Mouse (Mus musculus): ENCODE measurements around the gene Wnt10b.
A peak's percentile ranks its signal among the peaks of the same experiment; 100 is the strongest.

Gene Wnt10b

GRCm38 (mm10) chr15:98796803-98797595 is 19.0 kb upstream of the Wnt10b start:
- no peak for DNase-seq (ENCODE audit: low read depth)

- no peak for DNase-seq (ENCODE audit: low read depth)
Observed at GRCm38 (mm10) chr15:98793141-98793698, 15.3 kb upstream of the Wnt10b start.

DNA sequence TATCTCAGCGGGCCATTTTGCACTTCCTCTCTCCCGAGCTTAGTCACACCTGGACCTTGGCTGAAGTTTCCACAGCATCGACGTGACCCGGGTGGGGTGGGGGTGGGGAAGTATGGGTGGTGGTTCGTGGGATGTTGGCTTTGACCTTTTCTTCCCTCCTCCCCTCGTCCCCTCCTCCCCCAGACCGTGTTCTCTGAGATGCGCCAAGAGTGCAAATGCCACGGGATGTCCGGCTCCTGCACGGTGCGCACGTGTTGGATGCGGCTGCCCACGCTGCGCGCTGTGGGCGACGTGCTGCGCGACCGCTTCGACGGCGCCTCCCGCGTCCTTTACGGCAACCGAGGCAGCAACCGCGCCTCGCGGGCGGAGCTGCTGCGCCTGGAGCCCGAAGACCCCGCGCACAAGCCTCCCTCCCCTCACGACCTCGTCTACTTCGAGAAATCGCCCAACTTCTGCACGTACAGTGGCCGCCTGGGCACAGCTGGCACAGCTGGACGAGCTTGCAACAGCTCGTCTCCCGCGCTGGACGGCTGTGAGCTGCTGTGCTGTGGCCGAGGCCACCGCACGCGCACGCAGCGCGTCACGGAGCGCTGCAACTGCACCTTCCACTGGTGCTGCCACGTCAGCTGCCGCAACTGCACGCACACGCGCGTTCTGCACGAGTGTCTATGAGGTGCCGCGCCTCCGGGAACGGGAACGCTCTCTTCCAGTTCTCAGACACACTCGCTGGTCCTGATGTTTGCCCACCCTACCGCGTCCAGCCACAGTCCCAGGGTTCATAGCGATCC is 14.5 kb upstream of the Wnt10b start:
- DNase-seq (ENCODE audit: low read depth), result no peak

- peak; percentile 53 for DNase-seq (ENCODE audit: low read depth)
Observed at GRCm38 (mm10) chr15:98791771-98792170, 13.8 kb upstream of the Wnt10b start.

GRCm38 (mm10) chr15:98791221-98791620 is 13.3 kb upstream of the Wnt10b start:
- no peak for DNase-seq (ENCODE audit: low read depth)

DNA sequence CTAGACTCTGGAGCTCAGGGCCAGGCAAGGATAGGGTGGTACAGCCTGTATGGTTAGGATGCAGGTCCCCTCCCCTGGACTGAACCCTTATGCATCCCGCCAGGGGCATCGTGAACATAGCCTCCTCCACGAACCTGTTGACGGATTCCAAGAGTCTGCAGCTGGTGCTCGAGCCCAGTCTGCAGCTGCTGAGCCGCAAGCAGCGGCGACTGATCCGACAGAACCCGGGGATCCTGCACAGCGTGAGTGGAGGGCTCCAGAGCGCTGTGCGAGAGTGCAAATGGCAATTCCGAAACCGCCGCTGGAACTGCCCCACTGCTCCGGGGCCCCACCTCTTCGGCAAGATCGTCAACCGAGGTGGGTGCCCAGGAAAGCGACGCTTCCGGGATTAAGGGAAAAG is 12.8 kb upstream of the Wnt10b start:
- DNase-seq (ENCODE audit: low read depth), result no peak

- DNase-seq (ENCODE audit: low read depth), result peak; percentile 74
Observed at GRCm38 (mm10) chr15:98789661-98790535, 11.9 kb upstream of the Wnt10b start, which contains the start of gene Wnt1. TSS of gene Wnt1 (plus strand) at chr15:98789857.

GRCm38 (mm10) chr15:98788972-98789660 is 11.2 kb upstream of the Wnt10b start:
- peak; percentile 38 for DNase-seq (ENCODE audit: low read depth)

DNA sequence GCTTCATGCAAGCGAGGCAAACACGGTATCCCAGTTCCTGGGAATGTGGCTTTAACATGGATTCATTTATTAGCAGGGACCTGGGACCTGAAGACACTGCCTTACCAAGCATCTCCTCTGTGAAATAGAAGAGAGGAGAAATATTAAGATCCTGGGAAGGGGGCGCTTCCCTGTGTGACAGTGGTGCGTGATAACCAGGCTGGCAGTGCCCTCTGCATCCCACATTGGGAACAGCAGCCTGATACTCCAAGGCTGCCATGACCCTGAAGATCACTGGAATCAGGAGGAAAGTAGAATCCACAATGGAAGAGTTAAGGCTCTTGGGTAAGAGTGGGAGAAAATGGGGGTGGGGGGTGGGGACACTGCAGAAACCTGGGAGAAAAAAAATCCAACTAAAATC is 10.0 kb upstream of the Wnt10b start:
- DNase-seq (ENCODE audit: low read depth), result no peak

DNA sequence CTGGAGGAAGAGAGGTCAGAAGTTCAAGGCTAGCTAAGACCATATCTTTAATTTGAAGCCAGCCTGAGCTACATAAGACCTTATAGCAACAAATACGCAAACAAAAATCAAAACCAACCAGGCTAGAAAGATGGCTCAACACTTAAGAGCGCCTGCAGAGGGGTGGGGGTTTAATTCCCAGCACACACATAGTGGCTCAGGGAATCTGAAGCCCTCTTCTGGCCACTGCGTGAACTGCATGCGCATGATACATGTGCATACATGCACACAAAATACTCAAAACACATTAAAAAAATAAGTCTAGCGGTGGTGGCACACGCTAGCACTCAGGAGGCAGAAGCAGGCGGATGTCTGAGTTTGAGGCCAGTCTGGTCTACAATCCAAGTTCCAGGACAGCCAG is 7.8 kb upstream of the Wnt10b start:
- DNase-seq (ENCODE audit: low read depth), result peak; percentile 66

DNA sequence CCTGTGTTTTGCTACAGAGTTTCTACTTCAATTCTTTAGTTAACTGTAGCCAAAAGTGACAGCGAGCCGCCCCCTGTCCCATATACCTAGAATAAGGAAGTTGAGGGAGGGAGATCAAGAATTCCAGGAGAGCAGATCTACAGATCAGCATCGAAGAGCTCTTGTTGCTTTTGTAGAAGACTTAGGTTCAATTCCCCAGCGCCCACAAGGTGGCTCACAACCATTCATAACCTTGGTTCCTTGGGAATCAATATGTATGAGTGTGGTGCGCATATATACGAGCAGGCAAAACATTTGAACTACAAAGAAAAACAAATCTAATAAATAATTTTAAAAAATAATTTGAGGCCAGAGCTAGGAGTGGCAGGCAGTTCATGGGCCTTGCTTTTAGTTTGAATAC is 3.2 kb upstream of the Wnt10b start:
- DNase-seq (ENCODE audit: low read depth), result no peak

- DNase-seq (ENCODE audit: low read depth), result no peak
Observed at GRCm38 (mm10) chr15:98780573-98780972, 2.6 kb upstream of the Wnt10b start.

DNA sequence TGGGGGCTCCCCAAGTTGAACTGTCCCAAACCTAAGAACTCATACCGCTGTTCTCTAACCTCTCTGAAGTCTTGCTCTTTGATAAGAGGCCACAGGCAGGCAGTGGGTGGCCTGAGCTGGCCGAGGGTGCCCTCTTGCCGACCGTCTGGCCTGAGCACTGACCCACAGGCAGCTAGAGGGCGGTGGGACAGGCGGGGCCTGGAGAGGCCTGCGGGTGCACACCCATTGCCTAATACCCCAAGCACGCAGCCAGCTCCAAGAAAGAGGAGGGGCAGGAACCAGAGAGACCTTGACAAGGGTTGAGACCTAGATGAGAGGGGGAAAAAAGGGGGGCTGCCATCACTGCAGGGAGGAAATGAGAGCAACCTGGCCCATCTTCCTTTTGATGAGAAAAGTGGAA is 2.1 kb upstream of the Wnt10b start:
- DNase-seq (ENCODE audit: low read depth), result no peak

GRCm38 (mm10) chr15:98778806-98779205 is 856 bp upstream of the Wnt10b start:
- no peak for DNase-seq (ENCODE audit: low read depth)

DNA sequence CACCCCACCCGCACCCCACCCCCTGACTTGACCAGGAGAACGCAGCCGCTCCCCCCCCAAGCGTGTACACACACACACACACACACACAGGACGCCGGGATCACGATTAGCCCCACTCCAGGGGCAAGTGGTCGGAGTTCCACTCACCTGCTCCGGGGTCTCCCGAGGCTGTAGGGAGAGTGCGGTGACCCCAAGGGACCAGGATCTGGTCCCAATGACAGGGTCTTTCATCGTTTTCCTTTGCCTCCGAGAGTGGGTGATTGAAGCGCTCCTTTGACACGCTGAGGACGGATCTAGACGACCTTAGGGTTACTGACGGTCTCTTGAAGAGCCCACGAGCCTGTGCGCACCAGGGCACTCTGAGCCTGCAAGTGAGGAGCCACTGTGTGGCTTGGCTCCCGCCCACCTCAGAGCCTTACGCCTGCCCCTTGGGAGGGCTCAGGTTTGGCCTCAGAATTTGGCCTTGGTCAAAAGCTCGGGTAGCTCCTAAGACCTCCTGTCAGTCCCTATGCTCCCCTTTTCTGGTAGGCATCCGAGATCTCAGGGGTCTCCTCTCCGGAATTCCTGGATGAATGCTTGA is 331 bp upstream of the Wnt10b start:
- DNase-seq (ENCODE audit: low read depth), result no peak

GRCm38 (mm10) chr15:98777005-98777616 is 839 bp downstream of the Wnt10b start:
- peak; percentile 52 for DNase-seq (ENCODE audit: low read depth)

DNA sequence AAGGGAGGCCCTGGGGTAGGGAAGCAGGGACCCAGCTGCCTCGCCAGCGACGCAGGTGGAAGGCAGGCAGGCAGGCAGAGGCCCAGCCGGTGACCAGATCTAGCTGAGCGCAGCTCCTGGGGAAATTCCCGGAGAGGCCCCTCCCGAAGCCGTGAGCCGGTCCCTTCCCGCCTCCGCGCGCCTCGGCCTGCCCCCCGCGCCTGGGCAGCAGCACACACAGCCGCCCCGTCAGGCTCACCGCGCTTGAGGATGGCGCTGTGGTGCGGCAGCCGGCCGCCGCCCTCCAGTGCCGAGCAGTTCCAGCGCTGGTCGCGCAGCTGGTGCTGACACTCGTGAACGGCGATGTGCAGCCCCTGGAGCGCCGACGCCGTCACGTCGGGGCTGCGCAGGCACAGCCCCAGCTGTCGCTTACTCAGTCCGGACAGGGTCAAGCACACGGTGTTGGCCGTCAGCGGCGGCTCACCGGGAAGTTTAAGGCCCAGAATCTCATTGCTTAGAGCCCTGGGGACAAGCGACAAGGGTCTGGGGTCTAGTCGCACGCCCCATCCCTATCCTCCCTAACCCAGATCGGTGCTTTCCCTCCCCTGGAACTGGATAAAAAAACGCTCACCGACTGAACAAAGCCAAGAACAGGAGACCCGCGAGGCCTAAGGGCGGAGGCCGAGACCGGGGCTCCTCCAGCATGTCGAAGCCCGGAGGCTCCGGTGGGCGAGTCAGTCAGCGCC is 1.5 kb downstream of the Wnt10b start:
- peak; percentile 77 for DNase-seq (ENCODE audit: low read depth)

- DNase-seq (ENCODE audit: low read depth), result no peak
Observed at GRCm38 (mm10) chr15:98775533-98775932, 2.4 kb downstream of the Wnt10b start.

GRCm38 (mm10) chr15:98774096-98774495 is 3.9 kb downstream of the Wnt10b start:
- no peak for DNase-seq (ENCODE audit: low read depth)

Data from induced T-regulatory cell, adult 2 months (primary cell).